Mouse (Mus musculus): Measurements from ENCODE around the gene Cdsn. TPM values are rescaled to one million over a fixed set of nuclear protein-coding genes. Genes with fewer than 3 reads are reported as not detected.
"Not testable (repeated sequence)": the region's sequence is repeated elsewhere in the genome, so short reads cannot be mapped to it uniquely, and the experiment has no call there.

Cdsn gene
- 37.0 and 43.5 TPM in 2 replicates for polyA plus RNA-seq (2012; rRNA removed)

DNA sequence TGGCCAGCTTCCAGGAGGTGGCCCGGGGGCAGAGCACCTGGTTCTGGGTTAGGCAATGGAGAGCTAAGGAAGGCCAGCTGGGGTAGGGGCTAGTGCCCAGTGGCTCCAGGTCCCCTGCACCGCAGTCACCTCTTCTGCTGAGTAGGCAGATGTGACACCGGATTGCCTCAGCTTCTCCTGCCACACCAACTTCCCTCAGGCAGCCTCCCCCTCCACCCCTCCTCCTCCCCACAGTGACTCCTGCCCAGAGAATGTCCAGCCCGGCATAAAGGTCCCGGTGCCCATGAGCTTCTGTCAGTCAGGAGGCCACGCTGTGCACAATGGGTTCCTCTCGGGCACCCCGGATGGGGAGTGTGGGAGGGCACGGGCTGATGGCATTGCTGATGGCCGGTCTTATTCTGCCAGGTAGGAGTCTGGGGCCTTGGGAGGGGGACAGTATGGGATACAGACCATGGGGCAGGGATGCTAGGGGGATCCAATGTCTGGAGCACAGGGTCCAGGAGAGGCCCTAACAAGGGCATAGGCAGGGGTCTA lies at the start of gene Cdsn:
Gene Cdsn (plus strand): TSS at position 248 of the 534 bp plus-strand sequence.
- DNase-seq (ENCODE audit: low read depth): no peak

GRCm38 (mm10) chr17:35502226-35502625 lies 49.7 kb upstream of the Cdsn start:
- no peak for DNase-seq (ENCODE audit: low read depth)

- DNase-seq (ENCODE audit: low read depth): no peak
These were observed 49.2 kb upstream of the Cdsn start for GRCm38 (mm10) chr17:35502762-35503161.

DNA sequence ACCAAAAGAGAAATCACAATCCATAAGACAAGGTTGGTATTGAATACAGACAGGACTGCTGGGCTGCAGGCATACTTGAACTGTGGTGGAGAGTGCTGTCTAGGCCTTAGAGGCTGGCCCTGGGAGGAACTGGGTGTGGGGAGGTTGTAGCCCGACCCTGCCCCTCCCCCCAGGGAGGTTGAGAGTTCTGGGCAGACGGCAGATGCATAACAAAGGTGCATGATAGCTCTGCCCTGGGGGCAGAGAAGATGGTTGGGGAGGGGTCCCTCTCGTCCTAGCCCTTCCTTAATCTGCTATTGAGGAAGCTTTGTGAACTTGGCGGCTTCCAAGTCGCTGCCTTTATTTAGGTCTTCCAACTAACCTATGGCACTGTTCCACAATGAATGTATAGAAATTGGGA lies 48.1 kb upstream of the Cdsn start:
- no peak for DNase-seq (ENCODE audit: low read depth)

GRCm38 (mm10) chr17:35504628-35505481 lies 47.1 kb upstream of the Cdsn start:
- DNase-seq (ENCODE audit: low read depth): no peak

- no peak for DNase-seq (ENCODE audit: low read depth)
These were observed 46.2 kb upstream of the Cdsn start, which contains the start of gene Pou5f1 for GRCm38 (mm10) chr17:35505776-35506175. Pou5f1 (plus strand) TSS chr17:35506018.

GRCm38 (mm10) chr17:35506881-35507280 lies 45.0 kb upstream of the Cdsn start:
- DNase-seq (ENCODE audit: low read depth): no peak

- DNase-seq (ENCODE audit: low read depth): no peak
These were observed 44.2 kb upstream of the Cdsn start for GRCm38 (mm10) chr17:35507556-35508260.

- DNase-seq (ENCODE audit: low read depth): not testable (repeated sequence)
These were observed 43.6 kb upstream of the Cdsn start for GRCm38 (mm10) chr17:35508279-35508678.

DNA sequence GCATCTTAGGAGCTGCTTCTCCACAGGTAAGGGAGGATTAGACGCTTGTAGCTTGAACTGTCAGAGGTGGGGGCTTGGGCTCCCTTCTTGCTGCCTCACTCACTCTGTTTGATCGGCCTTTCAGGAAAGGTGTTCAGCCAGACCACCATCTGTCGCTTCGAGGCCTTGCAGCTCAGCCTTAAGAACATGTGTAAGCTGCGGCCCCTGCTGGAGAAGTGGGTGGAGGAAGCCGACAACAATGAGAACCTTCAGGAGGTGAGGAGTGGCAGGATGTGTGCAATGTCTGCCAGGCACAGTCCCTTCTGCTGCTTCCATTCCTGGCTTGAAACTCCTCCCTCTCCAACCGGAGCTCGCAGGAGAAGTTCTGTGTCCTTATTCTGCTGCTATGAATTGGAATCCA lies 42.6 kb upstream of the Cdsn start:
- no peak for DNase-seq (ENCODE audit: low read depth)

DNA sequence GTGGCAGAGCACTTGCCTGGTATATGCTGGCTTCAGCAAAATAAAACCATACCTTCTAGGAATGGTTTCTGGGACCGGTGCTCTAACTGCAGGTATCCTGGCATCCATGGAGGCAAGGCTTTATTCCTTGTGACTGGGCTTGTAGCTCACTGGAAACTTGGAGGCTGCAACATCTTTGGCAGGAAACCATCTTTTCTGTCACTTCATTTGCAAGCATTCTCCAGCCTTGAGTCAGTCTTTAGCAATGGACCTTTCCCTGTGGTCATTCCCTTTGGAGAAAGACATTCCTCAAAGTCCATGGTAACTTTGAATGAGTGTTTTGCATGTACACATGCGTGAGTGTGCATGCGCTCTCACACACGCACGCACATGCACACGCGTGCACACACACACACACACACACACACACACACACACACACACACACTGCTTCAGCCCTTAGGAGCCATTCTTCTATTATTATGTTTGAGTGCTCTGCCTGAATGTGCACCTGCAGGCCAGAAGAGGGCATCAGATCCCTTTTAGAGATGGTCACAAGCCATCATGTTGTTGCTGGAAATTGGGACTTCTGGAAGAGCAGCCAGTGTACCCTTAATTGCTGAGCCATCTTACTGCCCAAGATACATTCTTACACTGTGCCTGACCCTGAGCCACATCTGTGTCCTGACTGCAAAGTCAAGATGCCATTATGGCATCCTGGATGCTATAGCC lies 38.9 kb upstream of the Cdsn start:
- no peak for DNase-seq (ENCODE audit: low read depth)

DNA sequence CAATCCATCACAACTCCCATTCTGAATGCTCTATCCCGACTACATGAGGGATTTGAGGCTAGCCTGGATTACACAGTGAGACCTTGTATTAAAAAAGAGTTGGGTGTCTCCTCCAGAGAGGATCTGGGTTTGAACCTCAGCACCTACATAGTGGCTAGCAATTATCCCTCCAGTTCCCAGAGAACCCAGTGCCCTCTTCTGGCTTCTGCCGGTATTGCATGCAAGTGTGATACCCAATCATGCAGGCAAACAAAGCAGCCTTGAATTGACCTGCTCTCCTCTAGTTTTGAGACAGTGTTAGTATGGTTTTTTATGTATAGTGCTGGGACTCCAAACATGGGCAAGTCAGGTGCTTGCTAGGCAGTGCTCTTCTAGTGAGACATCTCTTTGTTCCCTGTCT lies 38.0 kb upstream of the Cdsn start:
- DNase-seq (ENCODE audit: low read depth): no peak

DNA sequence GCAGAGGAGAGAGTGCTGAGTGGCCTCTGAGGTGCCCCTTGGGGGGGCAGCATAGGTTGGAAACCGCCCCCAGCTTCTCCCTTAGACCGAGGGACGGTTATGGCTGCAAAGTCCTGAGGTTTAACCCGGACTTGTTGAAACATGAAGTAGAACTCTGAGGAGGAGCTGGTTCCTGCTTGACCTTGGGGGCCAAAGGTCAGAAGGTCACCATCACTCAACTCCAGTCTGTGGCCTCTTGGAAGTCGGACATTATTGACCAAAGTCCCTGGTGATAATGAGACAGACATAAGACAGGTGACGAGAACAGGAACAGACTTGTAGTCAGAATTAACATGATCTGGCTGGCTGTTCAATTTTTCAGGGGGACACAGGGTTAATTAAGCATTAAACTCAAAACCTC lies 37.2 kb upstream of the Cdsn start:
- DNase-seq (ENCODE audit: low read depth): no peak

GRCm38 (mm10) chr17:35515911-35516640 lies 35.9 kb upstream of the Cdsn start:
- no peak for DNase-seq (ENCODE audit: low read depth)

DNA sequence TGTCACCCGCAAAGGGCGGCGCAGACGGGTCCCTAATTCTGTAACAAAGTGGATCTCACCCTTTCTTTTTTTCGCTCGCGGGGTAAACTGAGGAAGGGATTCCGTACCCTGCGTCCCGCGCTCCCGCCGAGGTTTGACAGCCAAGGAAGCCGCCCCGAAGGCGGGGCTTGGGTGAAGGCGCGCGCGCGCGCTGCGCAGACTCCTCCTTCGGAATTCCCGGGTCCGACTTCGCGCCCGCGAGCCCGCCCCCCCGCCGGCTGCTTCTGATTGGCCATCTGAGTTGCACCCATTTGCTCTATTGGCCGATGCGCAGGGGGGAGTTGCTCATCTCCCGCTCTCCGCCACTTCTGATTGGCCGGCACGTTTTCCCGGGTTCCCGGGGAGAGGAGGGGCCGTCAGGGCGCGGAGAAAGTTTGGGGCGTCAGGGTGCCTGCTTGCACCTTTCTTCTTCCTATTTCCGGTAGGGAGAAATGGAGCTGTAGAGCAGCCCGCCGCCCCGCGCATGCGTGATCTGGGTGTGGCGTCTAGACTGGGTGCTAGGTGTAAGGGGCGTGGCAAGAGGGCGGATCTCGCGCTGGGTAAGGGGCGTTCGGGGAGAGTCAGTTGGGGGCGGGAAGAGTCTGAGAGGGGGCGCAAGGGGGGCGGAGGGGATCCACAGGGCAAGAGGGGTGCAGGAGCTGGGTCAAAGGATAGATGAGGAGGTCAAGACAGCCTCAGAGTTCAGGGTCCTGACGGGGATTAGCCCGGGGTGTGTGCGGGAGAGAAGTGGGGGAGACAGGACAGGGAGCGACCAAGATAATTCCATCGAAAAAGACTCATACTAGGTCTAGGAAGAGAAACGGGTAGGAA lies 35.1 kb upstream of the Cdsn start, which contains the start of the genes Tcf19 and Cchcr1:
Gene Tcf19 (minus strand): TSS at position 173 of the 849 bp plus-strand sequence.
Gene Cchcr1 (plus strand): TSS at position 449 of the 849 bp plus-strand sequence.
- DNase-seq (ENCODE audit: low read depth): peak; percentile 83

DNA sequence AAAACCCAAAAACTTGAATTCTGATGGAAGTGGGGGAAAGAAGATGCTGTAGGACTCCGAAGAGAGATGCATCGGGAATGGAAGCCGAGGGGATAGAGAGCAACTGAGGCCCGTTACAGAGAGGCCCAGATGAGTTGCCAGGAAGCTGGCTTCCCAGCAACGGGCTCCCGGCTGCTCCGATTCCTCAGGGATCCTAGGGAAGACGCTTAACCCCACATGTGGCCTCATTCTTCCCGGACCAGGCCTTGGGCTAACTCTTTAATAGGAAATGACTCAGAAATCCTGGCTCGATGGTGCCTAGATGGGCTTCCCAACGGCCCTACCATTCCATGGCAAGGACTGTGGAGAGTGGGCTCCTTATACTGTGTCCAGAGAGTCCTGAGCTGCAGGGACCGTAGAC lies 34.4 kb upstream of the Cdsn start:
- no peak for DNase-seq (ENCODE audit: low read depth)

DNA sequence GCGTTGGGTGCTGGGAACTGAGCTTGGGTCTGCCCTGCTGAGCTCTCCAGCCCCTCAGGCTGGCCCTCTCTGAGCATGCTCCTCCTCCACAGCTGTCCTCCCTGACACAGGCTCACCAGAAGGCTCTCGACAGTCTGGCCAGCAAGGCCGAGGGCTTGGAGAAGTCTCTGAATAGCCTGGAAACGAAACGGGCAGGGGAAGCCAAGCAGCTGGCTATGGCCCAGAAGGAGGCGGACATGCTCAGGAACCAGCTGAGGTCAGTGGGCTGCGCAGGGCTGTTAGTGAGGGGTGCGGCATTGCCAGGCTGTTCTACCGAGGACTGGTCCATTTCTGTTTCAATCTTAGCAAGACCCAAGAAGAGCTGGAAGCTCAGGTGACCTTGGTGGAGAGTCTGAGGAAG lies 27.6 kb upstream of the Cdsn start:
- no peak for DNase-seq (ENCODE audit: low read depth)

- DNase-seq (ENCODE audit: low read depth): no peak
These were observed 25.3 kb upstream of the Cdsn start for GRCm38 (mm10) chr17:35526644-35527043.

- DNase-seq (ENCODE audit: low read depth): no peak
These were observed 19.6 kb upstream of the Cdsn start for GRCm38 (mm10) chr17:35532360-35532759.

DNA sequence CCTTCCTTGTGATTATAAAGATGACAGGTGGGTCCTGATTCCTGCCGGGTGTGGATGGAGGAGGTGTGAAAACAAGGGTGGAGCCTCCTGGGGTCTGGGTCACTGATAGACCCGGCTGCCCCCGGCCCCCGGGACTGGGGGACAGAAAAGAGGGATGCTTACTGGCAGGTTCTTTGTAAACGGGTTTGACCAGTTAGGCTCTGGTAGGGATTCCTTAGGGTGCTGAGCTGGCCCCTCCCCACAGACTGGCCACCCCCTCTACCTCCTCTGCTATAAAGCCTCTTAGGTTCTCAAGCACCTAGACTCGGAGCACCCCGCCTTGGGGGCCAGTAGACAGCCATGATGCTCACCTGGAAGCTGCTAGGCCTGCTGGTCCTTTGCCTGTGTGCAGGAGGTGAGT lies 19.0 kb upstream of the Cdsn start, which contains the start of gene Psors1c2:
Gene Psors1c2 (plus strand): TSS at position 301 of the 400 bp plus-strand sequence.
- DNase-seq (ENCODE audit: low read depth): no peak
